Mouse (Mus musculus) limb, embryonic 10.5 days (tissue): Measurements from ENCODE around the gene Xylb. TPM values are rescaled to one million over a fixed set of nuclear protein-coding genes. Genes with fewer than 3 reads are reported as not detected.
A peak's percentile ranks its signal among the peaks of the same experiment; 100 is the strongest.

ENCODE experiments used
- DNase-seq: peaks from one replicate; pipeline ENCODE4 v3.0.0-alpha.2; 2017; ENCODE audit warnings: low spot score
- H3K27ac ChIP-seq: fragments of 300-500 bp; sonication (generic); 2 replicates; pipeline ENCODE4 v1.5.1; 2016; ENCODE audit warnings: mild to moderate bottlenecking
- H3K27me3 ChIP-seq: fragments of 300-500 bp; sonication (generic); 2 replicates; pipeline ENCODE4 v1.6.1; 2016; ENCODE audit warnings: low read depth, mild to moderate bottlenecking; ENCODE audit not compliant: poor library complexity, severe bottlenecking
- H3K36me3 ChIP-seq: fragments of 300-500 bp; sonication (generic); 2 replicates; pipeline ENCODE4 v1.6.1; 2016; ENCODE audit warnings: mild to moderate bottlenecking, moderate library complexity
- H3K4me1 ChIP-seq: fragments of 300-500 bp; sonication (generic); 2 replicates; pipeline ENCODE4 v1.6.1; 2016
- H3K4me3 ChIP-seq: fragments of 300-500 bp; sonication (generic); 2 replicates; pipeline ENCODE4 v1.5.1; 2016; ENCODE audit warnings: mild to moderate bottlenecking, moderate library complexity
- H3K9me3 ChIP-seq: fragments of 300-500 bp; sonication (generic); replicated peaks from 2 replicates; pipeline ENCODE4 v1.6.1; 2016; ENCODE audit warnings: mild to moderate bottlenecking
- WGBS: fragments of 180-500 bp; shearing (Covaris S2); methylation state at CpG from one replicate; pipeline ENCODE4 v1.1.7; 2016; 5-methylcytosine and 5-hydroxymethylcytosine counted together
- polyA plus RNA-seq: library from polyadenylated mRNA; unstranded; fragments of >200 nt; fragmentation: Nextera tagmentation; extraction: Ambion mirVana; gene quantifications from 2 replicates; pipeline ENCODE4 v1.2.1, GENCODE M21; 2016

Gene Xylb
- polyA plus RNA-seq, 1 experiment from 2014 or later: 12.8 TPM

DNA sequence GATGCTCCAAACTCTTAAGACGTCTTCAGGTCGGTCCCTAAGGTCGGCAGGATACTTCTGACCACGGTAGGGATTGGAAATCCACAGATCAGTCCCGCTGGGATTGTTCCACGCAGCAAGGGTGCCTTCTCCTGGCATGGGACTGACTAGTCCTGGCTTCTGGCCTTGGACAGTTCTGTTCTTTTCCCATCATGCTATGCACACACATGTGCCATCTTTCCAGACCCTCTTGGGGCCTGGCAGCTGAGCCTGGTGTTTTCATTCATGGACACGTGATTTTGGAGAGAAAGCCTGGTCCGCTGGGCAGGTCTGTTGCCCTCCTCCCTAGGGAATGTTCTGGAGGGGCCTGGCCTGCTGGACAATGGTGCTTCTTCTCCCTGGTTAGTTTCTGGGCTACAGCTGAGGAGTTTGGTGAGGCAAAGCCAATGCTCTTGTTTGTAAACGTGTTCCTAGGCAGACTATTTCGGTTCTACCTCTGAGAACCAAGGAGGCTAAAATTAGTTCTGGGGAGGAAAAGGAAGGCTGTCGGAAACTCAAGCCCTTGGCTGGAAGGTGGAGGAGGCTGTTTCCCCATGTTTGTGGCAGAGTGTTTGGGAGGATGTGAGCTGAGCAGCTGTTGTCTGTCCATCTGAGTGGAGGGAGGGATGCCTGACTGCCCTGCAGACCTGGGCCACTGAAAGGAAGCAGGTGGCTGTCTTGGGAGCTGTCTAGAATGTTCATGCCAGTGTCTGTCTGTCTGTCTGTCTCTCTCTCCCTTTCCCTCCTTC, 51.9 kb downstream of the Xylb start:
- H3K9me3 ChIP-seq: peaks cover 3% of the 10 kb centered on the region; the same call in 1 of the 2 replicates
- WGBS: 91% methylated on average over 11 of the region's 11 CpGs
- H3K4me3 ChIP-seq: no peak overlapping the region
- H3K4me1 ChIP-seq: peaks cover 37% of the 10 kb centered on the region
- H3K36me3 ChIP-seq: peaks cover 89% of the 10 kb centered on the region
- no peaks in the 10 kb centered on the region for H3K27me3 ChIP-seq
- no peak for DNase-seq
- no peak overlapping the region for H3K27ac ChIP-seq

GRCm38 (mm10) chr9:119409864-119410263, 52.7 kb downstream of the Xylb start:
- peaks cover 3% of the 10 kb centered on the region; the same call in 1 of the 2 replicates for H3K9me3 ChIP-seq
- H3K27ac ChIP-seq: no peak overlapping the region
- H3K36me3 ChIP-seq: peaks cover 89% of the 10 kb centered on the region
- WGBS: 81% methylated on average over 5 of the region's 5 CpGs
- H3K27me3 ChIP-seq: no peaks in the 10 kb centered on the region
- H3K4me1 ChIP-seq: peaks cover 32% of the 10 kb centered on the region
- DNase-seq: no peak
- no peak overlapping the region for H3K4me3 ChIP-seq

DNA sequence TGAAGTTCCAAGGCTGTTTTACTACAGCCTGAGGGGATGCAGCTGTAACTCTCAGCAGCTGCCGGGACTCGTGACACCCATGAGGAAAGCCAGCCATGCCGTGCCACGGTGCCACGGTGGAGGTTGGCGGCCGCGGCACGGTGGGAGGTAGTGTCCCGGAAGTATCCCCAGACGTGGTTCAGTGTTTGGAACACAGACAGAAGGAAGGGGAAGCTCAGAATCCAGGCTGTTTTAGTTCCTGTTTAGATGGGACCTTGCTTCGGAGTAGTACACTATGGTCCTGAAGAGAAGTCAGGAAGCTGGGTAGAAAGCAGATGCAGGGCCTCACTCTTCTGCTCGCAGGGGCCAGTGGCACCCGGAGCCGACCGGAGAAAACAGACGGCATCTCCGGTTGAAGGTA, 60.8 kb downstream of the Xylb start:
- peaks cover 1% of the 10 kb centered on the region; the same call in 1 of the 2 replicates for H3K9me3 ChIP-seq
- WGBS: 84% methylated on average over 18 of the region's 18 CpGs
- H3K4me3 ChIP-seq: no peak overlapping the region
- no peaks in the 10 kb centered on the region for H3K27me3 ChIP-seq
- H3K4me1 ChIP-seq: peaks cover 14% of the 10 kb centered on the region; the same call in 1 of the 2 replicates
- no peak for DNase-seq
- peaks cover 30% of the 10 kb centered on the region for H3K36me3 ChIP-seq
- H3K27ac ChIP-seq: no peak overlapping the region

DNA sequence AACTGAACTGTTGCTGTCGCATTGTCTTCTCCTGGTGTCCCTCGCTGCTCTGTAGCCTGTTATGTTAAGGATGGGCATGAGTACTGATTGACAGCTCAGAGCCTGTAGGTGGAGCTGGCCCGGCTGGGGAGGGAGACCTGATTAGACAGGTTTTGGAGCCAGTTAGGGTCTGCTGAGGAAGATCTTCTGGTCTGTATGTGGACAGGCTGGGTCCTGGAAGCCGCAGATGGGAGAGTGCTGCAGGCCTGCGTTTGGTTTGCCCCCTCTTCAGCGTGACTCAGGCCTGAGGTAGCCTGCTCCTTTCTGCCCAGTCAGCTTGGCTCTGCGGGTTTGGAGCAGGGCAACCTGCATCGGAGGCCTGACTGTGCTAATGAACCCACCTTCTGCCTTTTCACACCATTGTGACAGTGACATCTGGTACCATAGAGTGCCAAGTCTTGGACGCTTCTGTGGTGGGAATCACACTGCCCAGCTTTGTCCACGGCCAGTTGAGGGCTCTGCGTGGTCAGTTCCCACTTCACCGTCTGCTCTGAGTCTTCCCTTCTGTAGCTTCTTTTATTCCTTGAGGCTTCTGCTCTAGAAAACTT, 62.8 kb downstream of the Xylb start:
- Histone ChIP-seq H3K4me3 (no peak overlapping the region), H3K27me3 (no peaks in the 10 kb centered on the region), H3K4me1 (peaks cover 21% of the 10 kb centered on the region), H3K27ac (no peak overlapping the region), H3K36me3 (peaks cover 34% of the 10 kb centered on the region), H3K9me3 (no peaks in the 10 kb centered on the region)
- 81% methylated on average over 12 of the region's 12 CpGs for WGBS
- DNase-seq: no peak

GRCm38 (mm10) chr9:119425217-119425975, 68.2 kb downstream of the Xylb start:
- Histone ChIP-seq H3K9me3 (no peaks in the 10 kb centered on the region), H3K36me3 (peaks cover 55% of the 10 kb centered on the region), H3K27me3 (no peaks in the 10 kb centered on the region), H3K4me3 (no peak overlapping the region), H3K27ac (peak overlapping the region; percentile 50; the same call in 1 of the 2 replicates), H3K4me1 (peaks cover 32% of the 10 kb centered on the region)
- no peak for DNase-seq
- 42% methylated on average over 7 of the region's 7 CpGs for WGBS

GRCm38 (mm10) chr9:119425976-119426415, 68.8 kb downstream of the Xylb start:
- 87% methylated on average over 13 of the region's 13 CpGs for WGBS
- Histone ChIP-seq H3K4me1 (peaks cover 32% of the 10 kb centered on the region), H3K36me3 (peaks cover 61% of the 10 kb centered on the region), H3K4me3 (no peak overlapping the region), H3K27ac (peak overlapping the region; percentile 50; the same call in 1 of the 2 replicates), H3K9me3 (no peaks in the 10 kb centered on the region), H3K27me3 (no peaks in the 10 kb centered on the region)
- DNase-seq: no peak

DNA sequence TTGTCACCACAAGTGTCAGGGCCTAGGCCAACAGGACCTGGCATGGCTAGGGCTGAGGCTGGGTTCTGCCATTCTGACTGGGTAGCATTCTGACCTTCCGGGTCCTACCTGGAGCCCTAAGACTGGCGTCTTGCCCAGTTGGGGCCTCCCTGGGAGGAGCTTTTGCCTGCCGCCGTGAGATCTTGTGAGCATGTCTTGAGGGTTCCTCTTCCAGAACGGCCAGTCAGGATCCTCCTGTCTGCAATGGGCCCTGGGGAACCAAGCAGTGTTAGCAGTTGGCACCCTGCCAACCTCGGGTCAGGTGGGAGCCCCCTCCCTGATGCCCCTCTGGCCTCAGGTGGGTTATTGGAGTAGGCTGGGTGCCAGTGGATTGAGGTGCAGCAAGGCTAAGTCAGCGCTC, 69.3 kb downstream of the Xylb start:
- peaks cover 32% of the 10 kb centered on the region for H3K4me1 ChIP-seq
- no peak overlapping the region for H3K4me3 ChIP-seq
- DNase-seq: no peak
- peaks cover 64% of the 10 kb centered on the region for H3K36me3 ChIP-seq
- no peaks in the 10 kb centered on the region for H3K9me3 ChIP-seq
- H3K27me3 ChIP-seq: no peaks in the 10 kb centered on the region
- H3K27ac ChIP-seq: 0 out of 2 replicates have a peak overlapping the region, but pooled peaks have one; percentile 50
- WGBS: 78% methylated on average over 7 of the region's 7 CpGs

GRCm38 (mm10) chr9:119430311-119430710, 73.1 kb downstream of the Xylb start:
- Histone ChIP-seq H3K27ac (no peak overlapping the region), H3K27me3 (no peaks in the 10 kb centered on the region), H3K9me3 (no peaks in the 10 kb centered on the region), H3K36me3 (peaks cover 87% of the 10 kb centered on the region), H3K4me1 (peaks cover 15% of the 10 kb centered on the region), H3K4me3 (no peak overlapping the region)
- 67% methylated on average over 7 of the region's 7 CpGs for WGBS
- DNase-seq: peak; percentile 75

GRCm38 (mm10) chr9:119435855-119436254, 78.7 kb downstream of the Xylb start:
- H3K9me3 ChIP-seq: no peaks in the 10 kb centered on the region
- DNase-seq: no peak
- 87% methylated on average over 2 of the region's 2 CpGs for WGBS
- no peaks in the 10 kb centered on the region for H3K27me3 ChIP-seq
- peaks cover 95% of the 10 kb centered on the region for H3K36me3 ChIP-seq
- no peak overlapping the region for H3K4me3 ChIP-seq
- H3K4me1 ChIP-seq: no peaks in the 10 kb centered on the region
- H3K27ac ChIP-seq: no peak overlapping the region

- H3K4me3 ChIP-seq: no peak overlapping the region
- 95% methylated on average over 12 of the region's 12 CpGs for WGBS
- no peak overlapping the region for H3K27ac ChIP-seq
- peaks cover 82% of the 10 kb centered on the region for H3K36me3 ChIP-seq
- H3K27me3 ChIP-seq: no peaks in the 10 kb centered on the region
- no peaks in the 10 kb centered on the region for H3K9me3 ChIP-seq
- DNase-seq: no peak
- H3K4me1 ChIP-seq: no peaks in the 10 kb centered on the region
Observed at GRCm38 (mm10) chr9:119438065-119438464, 80.9 kb downstream of the Xylb start.

DNA sequence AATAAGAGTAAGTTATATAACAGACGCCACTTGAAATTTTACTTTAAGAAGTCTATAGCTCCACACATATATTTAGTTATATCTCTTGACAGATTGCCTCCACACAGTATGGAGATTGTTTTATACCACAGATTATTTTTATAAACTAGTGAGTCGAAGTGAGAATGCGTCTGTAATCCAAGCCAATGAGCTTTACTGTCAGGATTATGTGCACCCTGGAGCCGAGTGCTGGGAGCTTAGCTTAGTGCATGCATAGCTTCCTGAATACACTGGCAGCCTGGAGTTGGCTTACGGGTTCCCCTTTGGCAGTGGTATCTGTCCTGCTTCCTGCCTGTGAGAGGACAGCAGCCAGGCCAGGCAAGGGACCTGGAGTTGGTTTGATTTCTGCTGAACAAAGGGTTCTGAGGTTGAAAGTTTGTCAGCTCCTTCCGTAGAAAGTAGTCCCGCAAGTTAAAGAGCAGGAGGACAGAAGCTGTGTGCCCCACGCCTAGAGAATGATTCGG, 81.4 kb downstream of the Xylb start:
- no peaks in the 10 kb centered on the region for H3K9me3 ChIP-seq
- no peak overlapping the region for H3K27ac ChIP-seq
- H3K27me3 ChIP-seq: no peaks in the 10 kb centered on the region
- no peak for DNase-seq
- H3K4me3 ChIP-seq: no peak overlapping the region
- WGBS: 93% methylated on average over 9 of the region's 9 CpGs
- no peaks in the 10 kb centered on the region for H3K4me1 ChIP-seq
- peaks cover 79% of the 10 kb centered on the region for H3K36me3 ChIP-seq
